Mouse (Mus musculus) ES-Bruce4 (cell line): ENCODE measurements at regions not wholly inside any gene's neighbourhood (a gene's known extent, or its start where the extent isn't known, plus 50 kb on each side); places are given as distances from the start of the nearest gene placed in this dataset.

Experiments used
- CTCF ChIP-seq: IDR thresholded peaks from one replicate; pipeline ENCODE4 v1.8.1; 2011; ENCODE audit warnings: low read depth, low read length
- EP300 ChIP-seq: IDR thresholded peaks from 2 replicates; pipeline ENCODE4 v1.6.1; 2011; ENCODE audit warnings: low read depth, low read length; ENCODE audit not compliant: insufficient read depth
- POLR2A ChIP-seq: IDR thresholded peaks from one replicate; pipeline ENCODE4 v1.8.1; 2011; ENCODE audit warnings: low read length; ENCODE audit not compliant: insufficient read depth

DNA sequence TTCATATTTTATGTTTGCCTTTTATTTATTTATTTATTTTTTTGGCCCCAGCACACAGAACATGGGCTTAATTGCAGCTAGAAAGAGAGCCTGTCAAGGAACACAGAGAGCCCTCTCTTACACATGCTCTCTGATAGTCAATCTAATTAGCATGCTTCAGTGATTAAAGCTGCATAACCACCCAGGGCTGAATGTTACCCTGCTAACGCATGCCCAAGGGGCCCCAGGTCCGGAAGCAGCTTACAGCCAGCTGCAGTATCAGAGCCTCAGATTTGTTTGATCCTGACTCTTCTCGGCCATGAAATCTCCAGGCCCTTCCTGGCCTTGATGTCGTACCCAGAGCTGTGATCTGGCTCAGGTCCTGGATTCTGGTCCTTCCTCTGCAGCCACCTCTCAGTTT, 569.4 kb upstream of the Gm19410 start:
- no peak for TF ChIP-seq EP300
- TF ChIP-seq CTCF = no peak
- TF ChIP-seq POLR2A = no peak
